Mouse (Mus musculus) midbrain, embryonic 15.5 days (tissue): ENCODE results near the gene Hoxc5. TPM values are rescaled to one million over a fixed set of nuclear protein-coding genes. Genes with fewer than 3 reads are reported as not detected.

Experiments used
- ATAC-seq: fragments of 200-750 bp; cut with Nextera tagmentation; replicated peaks from 2 replicates; pipeline ENCODE4 v1.8.0; 2017; ENCODE audit warnings: moderate TSS enrichment
- H3K27ac ChIP-seq: fragments of 300-500 bp; sonication (generic); 2 replicates; pipeline ENCODE4 v1.5.1; 2015; ENCODE audit warnings: mild to moderate bottlenecking, inconsistent platforms
- H3K27me3 ChIP-seq: fragments of 300-500 bp; sonication (generic); replicated peaks from 2 replicates; pipeline ENCODE4 v1.6.1; 2015; ENCODE audit warnings: inconsistent platforms
- H3K36me3 ChIP-seq: fragments of 300-500 bp; sonication (generic); replicated peaks from 2 replicates; pipeline ENCODE4 v1.6.1; 2015; ENCODE audit warnings: inconsistent platforms
- H3K4me1 ChIP-seq: fragments of 300-500 bp; sonication (generic); 2 replicates; pipeline ENCODE4 v1.6.1; 2015; ENCODE audit warnings: inconsistent platforms
- H3K4me2 ChIP-seq: fragments of 300-500 bp; sonication (generic); 2 replicates; pipeline ENCODE4 v1.6.1; 2015; ENCODE audit warnings: inconsistent platforms, mild to moderate bottlenecking, moderate library complexity
- H3K4me3 ChIP-seq: fragments of 300-500 bp; sonication (generic); 2 replicates; pipeline ENCODE4 v1.5.1; 2015; ENCODE audit warnings: mild to moderate bottlenecking, inconsistent platforms
- H3K9ac ChIP-seq: fragments of 300-500 bp; sonication (generic); 2 replicates; pipeline ENCODE4 v1.6.1; 2015; ENCODE audit warnings: mild to moderate bottlenecking, inconsistent platforms
- H3K9me3 ChIP-seq: fragments of 300-500 bp; sonication (generic); 2 replicates; pipeline ENCODE4 v1.6.1; 2016; ENCODE audit warnings: inconsistent platforms
- WGBS: fragments of 180-500 bp; shearing (Covaris S2); methylation state at CpG from one replicate; pipeline ENCODE4 v1.1.7; 2015; ENCODE audit warnings: mixed read lengths; 5-methylcytosine and 5-hydroxymethylcytosine counted together
- polyA plus RNA-seq: library from polyadenylated mRNA; unstranded; fragments of >200 nt; fragmentation: Nextera tagmentation; extraction: Ambion mirVana; gene quantifications from 2 replicates; pipeline ENCODE4 v1.2.1, GENCODE M21; 2015

Gene Hoxc5
- polyA plus RNA-seq, 1 experiment from 2014 or later: not detected

DNA sequence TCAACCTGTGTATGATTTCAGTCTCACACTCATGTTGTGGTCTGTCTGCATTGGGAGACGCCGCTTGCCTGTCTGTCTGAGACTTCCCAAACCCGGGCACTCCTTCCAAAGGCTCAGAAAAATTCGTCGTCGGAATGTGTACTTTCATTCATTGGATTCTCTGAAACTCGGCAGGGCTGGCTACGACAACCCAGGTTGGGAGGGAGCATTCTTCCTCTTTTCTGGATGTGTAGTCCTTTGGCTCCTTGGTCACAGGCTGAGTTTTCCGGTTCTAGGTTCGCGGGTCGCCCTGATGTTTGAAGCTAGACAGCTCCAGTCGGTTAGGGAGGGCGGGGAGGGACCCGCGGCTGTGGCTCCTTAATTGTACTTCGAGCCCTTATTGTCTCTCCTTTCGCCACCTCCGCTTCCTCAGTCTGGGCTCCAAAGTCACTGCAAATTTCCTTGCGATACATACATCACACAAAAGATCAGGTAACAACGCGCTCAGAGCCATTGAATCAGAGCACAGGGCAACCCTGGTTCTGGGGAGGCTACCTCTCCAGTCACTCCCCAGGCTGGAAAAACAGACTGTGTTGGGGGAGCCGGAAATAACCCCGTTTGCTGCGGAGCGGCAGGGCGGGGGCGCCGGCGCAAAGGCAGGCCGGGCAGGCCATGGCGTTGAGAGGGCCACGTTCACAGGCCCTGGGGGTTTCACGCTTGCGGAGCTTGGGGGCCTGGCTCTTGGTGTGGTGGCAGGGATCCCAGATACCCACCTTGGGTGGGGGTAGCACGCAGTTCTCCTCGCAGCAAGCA, 9.6 kb downstream of the Hoxc5 start:
- peaks cover 94% of the 10 kb centered on the region for H3K27me3 ChIP-seq

DNA sequence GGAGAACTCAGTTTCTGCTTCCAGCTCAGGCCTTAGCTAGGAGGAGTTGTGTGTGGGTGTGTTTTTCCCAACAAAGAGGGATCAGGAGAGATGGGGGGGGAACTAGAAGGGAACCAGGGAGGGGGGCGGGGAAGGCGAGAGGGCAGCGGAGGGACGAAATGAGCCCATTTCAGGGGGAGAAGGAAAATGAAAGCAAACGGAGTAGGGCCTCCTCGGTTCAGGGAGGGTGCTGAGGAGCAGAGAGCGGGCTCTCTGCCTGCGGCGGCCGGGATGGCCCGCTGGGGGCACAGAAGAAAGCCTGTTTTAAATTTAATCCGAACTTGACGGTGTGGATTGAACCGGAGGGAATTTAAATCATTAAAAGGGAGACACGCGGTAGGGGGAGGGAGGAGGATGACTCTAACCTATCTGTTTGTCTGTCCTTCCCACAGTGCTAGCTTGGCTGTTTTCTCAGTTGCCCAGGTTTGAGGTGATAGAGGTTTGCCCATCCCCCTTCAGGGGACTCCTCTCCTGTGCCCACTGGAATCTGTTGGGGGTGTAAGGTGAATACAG, 10.3 kb downstream of the Hoxc5 start:
- Histone ChIP-seq H3K4me1 (peaks cover 10% of the 10 kb centered on the region), H3K36me3 (no peaks in the 10 kb centered on the region), H3K4me3 (no peak overlapping the region), H3K4me2 (no peak overlapping the region), H3K27ac (no peak overlapping the region), H3K9ac (no peak overlapping the region), H3K9me3 (no peaks in the 10 kb centered on the region), H3K27me3 (peaks cover 94% of the 10 kb centered on the region)
- ATAC-seq: no peak
- 2% methylated on average over 16 of the region's 16 CpGs for WGBS

More for the DNA sequence above, 9.6 kb downstream of the Hoxc5 start:
- no peak for ATAC-seq
- Histone ChIP-seq H3K4me2 (no peak overlapping the region), H3K36me3 (no peaks in the 10 kb centered on the region), H3K4me3 (no peak overlapping the region), H3K9ac (no peak overlapping the region), H3K27ac (no peak overlapping the region), H3K4me1 (peaks cover 7% of the 10 kb centered on the region), H3K9me3 (no peaks in the 10 kb centered on the region)
- under 1% methylated on average over 37 of the region's 37 CpGs for WGBS

DNA sequence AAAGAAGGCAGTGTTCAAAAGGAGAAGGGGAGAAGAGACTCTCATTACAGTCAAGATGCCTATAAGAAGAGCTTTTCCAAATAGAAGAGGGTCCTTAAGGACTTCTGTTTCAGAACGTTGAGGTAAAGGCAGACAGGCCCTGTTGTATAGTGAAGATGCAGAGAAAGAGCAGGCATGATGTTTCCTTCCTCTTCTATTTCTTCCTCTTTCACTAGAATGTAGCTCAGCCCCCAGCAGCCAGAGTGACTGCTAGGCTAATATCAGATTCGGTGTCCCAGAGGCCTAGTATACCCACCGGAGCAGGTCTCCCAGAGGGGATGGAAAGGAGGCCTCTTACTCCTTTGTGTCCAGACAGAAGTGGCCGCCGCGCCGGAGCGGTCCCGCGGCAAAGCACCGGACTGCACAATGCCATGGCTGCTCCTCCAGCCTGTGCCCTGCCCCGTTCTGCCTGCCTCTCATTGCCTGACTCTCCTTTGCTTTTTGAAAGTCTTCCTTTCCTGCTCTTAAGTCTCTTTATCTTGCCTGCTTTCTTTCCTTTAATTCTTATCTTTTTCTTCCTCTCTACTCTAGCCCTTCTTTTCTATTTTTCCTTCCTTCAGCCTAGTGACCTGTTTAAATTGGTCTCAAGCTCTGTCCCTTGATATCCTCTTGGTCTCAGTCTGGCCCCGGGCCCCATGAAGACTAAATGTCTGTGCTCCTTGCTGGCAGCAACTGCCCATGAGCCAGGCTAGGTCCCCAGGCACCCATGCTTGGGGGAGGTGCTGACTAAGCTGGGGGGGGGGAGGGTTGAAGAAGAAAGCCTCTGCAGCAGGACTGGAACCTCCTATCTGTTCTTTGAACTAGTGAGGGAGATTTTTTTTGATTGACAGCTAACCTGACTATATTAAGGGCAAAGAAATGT, 11.6 kb downstream of the Hoxc5 start:
- H3K9ac ChIP-seq: no peak overlapping the region
- WGBS: 2% methylated on average over 13 of the region's 13 CpGs
- H3K4me2 ChIP-seq: no peak overlapping the region
- no peak overlapping the region for H3K27ac ChIP-seq
- peaks cover 93% of the 10 kb centered on the region for H3K27me3 ChIP-seq
- H3K4me3 ChIP-seq: no peak overlapping the region
- no peaks in the 10 kb centered on the region for H3K36me3 ChIP-seq
- peaks cover 10% of the 10 kb centered on the region for H3K4me1 ChIP-seq
- no peak for ATAC-seq
- H3K9me3 ChIP-seq: no peaks in the 10 kb centered on the region

DNA sequence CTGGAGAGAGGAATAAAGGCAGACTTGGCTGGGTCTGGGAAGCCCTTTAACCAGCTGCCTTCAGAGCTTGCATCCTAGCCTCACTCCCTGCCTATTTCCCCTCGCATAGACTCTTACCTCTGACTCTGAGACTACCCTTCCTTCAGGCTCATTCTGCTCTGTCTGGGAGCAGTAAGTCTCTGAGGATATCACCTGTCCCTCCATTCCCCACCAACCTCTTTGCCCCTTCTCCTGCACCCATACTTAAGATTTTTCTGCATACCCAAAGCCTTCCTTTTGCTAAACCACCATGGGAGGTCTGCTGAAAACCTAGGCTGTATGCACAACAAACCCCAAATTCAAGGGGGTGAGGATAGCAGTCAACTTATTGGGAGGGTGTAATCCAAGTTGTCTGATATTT, 12.7 kb downstream of the Hoxc5 start:
- Histone ChIP-seq H3K4me2 (no peak overlapping the region), H3K9me3 (no peaks in the 10 kb centered on the region), H3K27ac (no peak overlapping the region), H3K4me1 (peaks cover 10% of the 10 kb centered on the region), H3K9ac (no peak overlapping the region), H3K36me3 (no peaks in the 10 kb centered on the region), H3K4me3 (no peak overlapping the region), H3K27me3 (peaks cover 92% of the 10 kb centered on the region)
- no peak for ATAC-seq
- WGBS: 0% methylated on average over 1 of the region's 1 CpGs

DNA sequence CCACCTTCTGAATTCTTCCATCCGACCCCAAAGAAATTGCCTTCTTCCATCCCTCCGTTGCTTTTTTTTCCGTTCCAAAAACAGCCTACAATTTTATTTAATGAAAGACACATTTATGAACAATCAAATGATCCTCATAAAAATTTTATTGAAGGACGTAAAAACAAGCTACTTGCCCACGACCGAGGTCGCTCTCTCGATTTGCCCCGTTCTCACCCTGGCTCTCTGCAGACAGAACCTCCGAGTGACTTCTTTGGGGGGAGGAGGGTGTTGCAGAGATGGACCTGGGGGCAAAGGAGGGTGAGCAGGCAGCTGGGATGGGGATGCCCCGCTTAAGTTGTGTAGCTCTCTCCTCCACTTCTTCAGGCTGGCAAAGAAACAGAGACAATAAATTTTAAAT, 13.1 kb downstream of the Hoxc5 start:
- Histone ChIP-seq H3K4me1 (peaks cover 10% of the 10 kb centered on the region), H3K4me2 (no peak overlapping the region), H3K27ac (no peak overlapping the region), H3K9me3 (no peaks in the 10 kb centered on the region), H3K4me3 (no peak overlapping the region), H3K9ac (no peak overlapping the region), H3K36me3 (no peaks in the 10 kb centered on the region), H3K27me3 (peaks cover 92% of the 10 kb centered on the region)
- ATAC-seq: no peak
- WGBS: 3% methylated on average over 11 of the region's 11 CpGs

DNA sequence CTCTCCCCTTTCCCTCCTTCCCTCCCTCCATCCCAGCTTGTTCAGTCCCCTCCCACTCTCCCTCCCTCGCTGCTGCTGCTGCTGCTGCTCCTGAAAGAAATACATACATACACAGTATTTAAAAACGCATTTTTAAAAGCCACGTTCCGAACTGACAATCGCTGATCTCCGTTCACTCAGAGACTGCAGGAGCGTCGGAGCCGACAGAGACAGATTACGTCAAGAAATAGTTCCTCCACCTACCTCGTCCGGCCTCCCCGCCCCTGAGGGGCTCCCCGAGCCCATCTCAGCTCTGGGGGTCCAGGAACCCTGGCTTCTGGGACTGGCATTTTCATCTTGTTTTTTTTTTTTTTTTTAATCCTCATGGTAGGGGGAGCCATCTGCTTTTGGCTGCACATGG, 13.7 kb downstream of the Hoxc5 start:
- ATAC-seq: no peak
- no peaks in the 10 kb centered on the region for H3K36me3 ChIP-seq
- peaks cover 92% of the 10 kb centered on the region for H3K27me3 ChIP-seq
- peaks cover 10% of the 10 kb centered on the region for H3K4me1 ChIP-seq
- no peak overlapping the region for H3K27ac ChIP-seq
- no peak overlapping the region for H3K4me3 ChIP-seq
- peak overlapping the region; percentile 29; the same call in 1 of the 2 replicates for H3K4me2 ChIP-seq
- WGBS: 0% methylated on average over 14 of the region's 14 CpGs
- H3K9me3 ChIP-seq: no peaks in the 10 kb centered on the region
- H3K9ac ChIP-seq: no peak overlapping the region

DNA sequence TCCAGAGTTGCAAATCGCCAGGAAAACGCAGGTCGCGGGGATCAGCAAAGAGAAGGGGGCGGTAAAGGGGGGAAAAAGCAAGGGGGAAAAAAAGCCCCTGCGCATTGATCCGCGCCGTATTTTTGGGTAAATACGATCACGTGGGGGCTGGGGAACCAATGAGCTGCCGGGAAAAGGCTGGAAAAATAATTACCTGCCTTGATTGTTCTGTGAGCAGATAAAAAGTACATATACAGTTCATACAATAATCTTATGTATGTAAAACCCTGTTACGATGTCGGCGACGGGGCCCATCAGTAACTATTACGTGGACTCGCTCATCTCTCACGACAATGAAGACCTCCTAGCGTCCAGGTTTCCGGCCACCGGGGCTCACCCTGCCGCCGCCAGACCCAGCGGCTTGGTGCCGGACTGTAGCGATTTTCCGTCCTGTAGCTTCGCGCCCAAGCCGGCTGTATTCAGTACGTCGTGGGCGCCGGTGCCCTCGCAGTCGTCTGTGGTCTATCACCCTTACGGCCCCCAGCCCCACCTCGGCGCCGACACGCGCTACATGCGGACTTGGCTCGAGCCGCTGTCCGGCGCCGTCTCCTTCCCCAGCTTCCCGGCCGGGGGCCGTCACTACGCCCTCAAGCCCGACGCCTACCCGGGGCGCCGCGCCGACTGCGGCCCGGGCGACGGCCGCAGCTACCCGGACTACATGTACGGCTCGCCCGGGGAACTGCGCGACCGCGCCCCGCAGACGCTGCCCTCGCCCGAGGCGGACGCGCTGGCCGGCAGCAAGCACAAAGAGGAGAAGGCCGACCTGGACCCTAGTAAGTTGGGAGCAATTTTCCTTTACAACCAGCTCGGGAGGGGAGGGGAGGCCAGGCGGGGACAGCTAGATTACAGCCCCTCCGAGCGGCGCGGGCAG, 14.4 kb downstream of the Hoxc5 start:
- peaks cover 93% of the 10 kb centered on the region for H3K27me3 ChIP-seq
- no peak for ATAC-seq
- no peak overlapping the region for H3K27ac ChIP-seq
- under 1% methylated on average over 88 of the region's 88 CpGs for WGBS
- no peaks in the 10 kb centered on the region for H3K36me3 ChIP-seq
- H3K4me3 ChIP-seq: peak overlapping the region; percentile 16; the same call in 1 of the 2 replicates
- H3K4me1 ChIP-seq: peaks cover 10% of the 10 kb centered on the region
- no peaks in the 10 kb centered on the region for H3K9me3 ChIP-seq
- peak overlapping the region; percentile 29 for H3K4me2 ChIP-seq
- no peak overlapping the region for H3K9ac ChIP-seq

DNA sequence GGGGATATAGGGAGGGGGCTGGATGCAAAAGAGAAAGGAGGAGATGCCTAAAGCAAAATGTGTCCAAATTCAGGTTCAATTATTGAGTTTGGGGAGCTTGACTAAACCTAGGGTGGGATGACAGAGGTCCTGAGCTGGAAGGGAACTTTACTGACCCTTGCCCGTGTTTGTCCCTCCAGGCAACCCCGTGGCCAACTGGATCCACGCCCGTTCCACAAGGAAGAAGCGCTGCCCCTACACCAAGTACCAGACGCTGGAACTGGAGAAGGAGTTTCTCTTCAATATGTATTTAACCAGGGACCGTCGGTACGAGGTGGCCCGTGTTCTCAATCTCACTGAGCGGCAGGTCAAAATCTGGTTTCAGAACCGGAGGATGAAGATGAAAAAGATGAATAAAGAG, 16.5 kb downstream of the Hoxc5 start:
- WGBS: 2% methylated on average over 12 of the region's 12 CpGs
- H3K4me2 ChIP-seq: no peak overlapping the region

DNA sequence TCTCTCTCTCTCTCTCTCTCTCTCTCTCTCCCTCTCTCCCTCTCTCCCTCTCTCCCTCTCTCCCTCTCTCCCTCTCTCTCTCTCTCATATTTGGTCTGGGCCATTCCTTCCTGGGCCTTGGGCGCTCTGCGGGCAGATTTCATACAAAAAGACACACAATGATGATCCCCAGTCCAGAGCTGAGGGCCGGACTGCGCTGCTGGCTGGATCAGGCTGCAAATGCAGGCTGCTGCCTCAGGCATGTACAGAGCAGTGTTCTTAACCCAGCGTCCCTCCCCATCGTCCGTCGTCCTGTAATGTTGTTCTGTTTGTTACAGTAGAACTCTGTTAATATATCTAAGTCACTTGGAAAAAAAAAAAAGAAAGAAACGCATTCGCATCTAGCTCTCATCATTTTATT, 17.3 kb downstream of the Hoxc5 start:
- under 1% methylated on average over 10 of the region's 10 CpGs for WGBS
- H3K27me3 ChIP-seq: peaks cover 95% of the 10 kb centered on the region
- H3K27ac ChIP-seq: no peak overlapping the region
- no peaks in the 10 kb centered on the region for H3K9me3 ChIP-seq
- ATAC-seq: no peak
- peaks cover 10% of the 10 kb centered on the region for H3K4me1 ChIP-seq
- no peak overlapping the region for H3K9ac ChIP-seq
- H3K36me3 ChIP-seq: no peaks in the 10 kb centered on the region
- no peak overlapping the region for H3K4me2 ChIP-seq
- H3K4me3 ChIP-seq: no peak overlapping the region

More for the DNA sequence above, 16.5 kb downstream of the Hoxc5 start:
- Histone ChIP-seq H3K4me1 (peaks cover 10% of the 10 kb centered on the region), H3K4me3 (no peak overlapping the region), H3K9me3 (no peaks in the 10 kb centered on the region), H3K36me3 (no peaks in the 10 kb centered on the region), H3K9ac (no peak overlapping the region), H3K27me3 (peaks cover 95% of the 10 kb centered on the region), H3K27ac (no peak overlapping the region)
- ATAC-seq: no peak

DNA sequence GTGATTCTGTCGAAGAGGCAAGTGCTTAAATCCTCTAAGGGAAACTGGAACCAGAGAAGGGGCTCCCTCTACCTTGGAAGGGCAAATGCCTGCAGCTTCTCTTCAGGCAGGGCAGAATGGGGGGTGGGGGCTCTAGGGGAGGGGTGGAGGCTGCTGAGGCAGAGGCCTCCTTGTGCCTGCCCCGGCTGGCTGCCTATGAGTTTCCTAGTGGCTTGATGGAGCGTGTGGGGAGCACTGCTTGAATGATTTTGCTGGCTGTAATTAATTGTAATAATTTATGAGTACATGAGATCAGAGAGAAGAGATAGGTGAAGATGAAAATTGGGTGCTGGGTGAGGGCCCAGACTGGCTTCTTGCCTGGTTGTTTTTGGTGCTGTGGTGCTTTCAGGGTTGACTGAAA, 17.7 kb downstream of the Hoxc5 start:
- Histone ChIP-seq H3K27ac (no peak overlapping the region), H3K4me2 (no peak overlapping the region), H3K9me3 (no peaks in the 10 kb centered on the region), H3K27me3 (peaks cover 95% of the 10 kb centered on the region), H3K9ac (no peak overlapping the region), H3K36me3 (no peaks in the 10 kb centered on the region), H3K4me1 (peaks cover 10% of the 10 kb centered on the region), H3K4me3 (no peak overlapping the region)
- 5% methylated on average over 3 of the region's 3 CpGs for WGBS
- ATAC-seq: no peak

DNA sequence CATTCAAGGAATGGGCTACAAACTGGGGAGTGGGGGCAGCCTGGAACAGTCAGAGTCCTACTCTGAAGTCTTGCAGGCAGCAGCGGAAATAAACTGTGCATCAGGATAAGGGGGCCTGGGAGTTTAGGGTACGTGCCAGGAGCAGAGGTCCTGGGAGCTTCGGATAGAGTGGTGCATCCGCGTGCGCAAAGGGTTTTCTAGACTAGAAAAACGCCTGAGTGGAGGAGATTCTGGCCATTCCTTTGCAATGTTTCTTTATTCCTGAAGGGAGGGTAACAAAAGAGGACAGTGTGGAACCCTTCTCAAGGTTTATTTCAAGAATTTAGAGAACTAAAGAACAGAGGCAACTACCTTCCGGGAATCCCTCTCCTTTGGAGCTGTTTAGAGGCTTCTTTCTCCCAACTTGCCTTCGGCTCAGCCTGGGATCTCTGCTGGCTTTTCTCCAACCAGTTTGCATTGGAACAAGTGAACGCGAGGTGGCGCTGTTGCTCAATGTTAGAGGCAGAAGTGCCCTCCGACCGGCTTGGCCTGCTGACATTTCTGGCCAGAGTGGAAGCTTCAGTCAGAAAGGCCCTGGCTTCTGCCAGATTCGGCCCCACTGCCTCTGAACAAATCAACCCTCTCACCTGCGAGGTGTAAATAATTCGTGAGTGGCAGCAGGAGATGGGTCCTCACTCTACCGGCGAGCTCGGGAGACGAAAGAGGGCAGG, 20.0 kb downstream of the Hoxc5 start:
- Histone ChIP-seq H3K4me1 (peaks cover 4% of the 10 kb centered on the region; the same call in 1 of the 2 replicates), H3K9ac (no peak overlapping the region), H3K4me3 (no peak overlapping the region), H3K27me3 (peaks cover 94% of the 10 kb centered on the region), H3K36me3 (no peaks in the 10 kb centered on the region), H3K27ac (no peak overlapping the region), H3K9me3 (no peaks in the 10 kb centered on the region), H3K4me2 (no peak overlapping the region)
- no peak for ATAC-seq
- WGBS: 2% methylated on average over 21 of the region's 21 CpGs
